Mouse (Mus musculus) R1 (cell line): ENCODE results near the gene Gm20737.
"Not testable (repeated sequence)": the region's sequence is repeated elsewhere in the genome, so short reads cannot be mapped to it uniquely, and the experiment has no call there.

Source experiments
- DNase-seq: peaks from one replicate; pipeline ENCODE4 v3.0.0-alpha.2; 2018; ENCODE audit warnings: low read depth, low spot score

Gene Gm20737

GRCm38 (mm10) chrY:10535942-10536341 lies at the start of gene Gm20737:
Gene Gm20737 (minus strand): TSS chrY:10536042.
- DNase-seq, result not testable (repeated sequence)

GRCm38 (mm10) chrY:10553153-10553552 lies 17.3 kb upstream of the Gm20737 start, which contains the start of gene Gm21775:
Gene Gm21775 (plus strand): TSS chrY:10553453.
- not testable (repeated sequence) for DNase-seq
